Mouse (Mus musculus): ENCODE measurements around the gene Ndufb10. TPM values are rescaled to one million over a fixed set of nuclear protein-coding genes. Genes with fewer than 3 reads are reported as not detected.

The Ndufb10 gene
- polyA plus RNA-seq, 2 experiments = 162 to 207 TPM

GRCm38 (mm10) chr17:24697985-24698384 is 26.3 kb downstream of the Ndufb10 start:
- H3K9ac ChIP-seq (replicated peaks) = no peak overlapping the region
- H3K4me1 ChIP-seq (replicated peaks; ENCODE audit: control insufficient read depth in 2 of 2, insufficient read depth in 2 of 2, low read length in 1 of 2) = peaks cover 6 to 8% of the 10 kb centered on the region in 2 experiments
- no peak overlapping the region for H3K4me2 ChIP-seq (ENCODE audit: low read depth)
- no peak overlapping the region for H3K4me3 ChIP-seq (ENCODE audit: insufficient read depth in 1 of 2, low read depth in 2 of 2, low read length in 2 of 2)
- 24% methylated on average over 5 of the region's 5 CpGs for WGBS (ENCODE audit: insufficient replicate concordance)
- no peak for TF ChIP-seq CTCF (IDR thresholded peaks at IDR 0.05; ENCODE audit: low read depth)
- TF ChIP-seq EP300 (IDR thresholded peaks at IDR 0.05; ENCODE audit: low read depth) = no peak
- no peak overlapping the region for H3K27ac ChIP-seq
- H3K27me3 ChIP-seq (ENCODE audit: control insufficient read depth, insufficient read depth, low read length) = no peaks in the 10 kb centered on the region
- H3K36me3 ChIP-seq (replicated peaks; ENCODE audit: control insufficient read depth, insufficient read depth, low read depth) = peaks cover 13% of the 10 kb centered on the region
- no peak for DNase-seq (ENCODE audit: low read depth in 3 of 3, low spot score in 3 of 3)
- ATAC-seq (ENCODE audit: insufficient read depth) = no peak
- H3K9me3 ChIP-seq (ENCODE audit: control insufficient read depth, low read length) = no peaks in the 10 kb centered on the region

GRCm38 (mm10) chr17:24696011-24696697 is 28.1 kb downstream of the Ndufb10 start, which contains the start of the genes Gfer and Noxo1:
Gene Gfer, minus strand, starts transcription at chr17:24696156.
Gene Noxo1, plus strand, starts transcription at chr17:24696234.
- Histone ChIP-seq H3K27me3 (ENCODE audit: control insufficient read depth, insufficient read depth, low read length) (peaks cover under 1% of the 10 kb centered on the region), H3K9me3 (ENCODE audit: control insufficient read depth, low read length) (no peaks in the 10 kb centered on the region), H3K9ac (replicated peaks) (peak within 1 kb of the TSS; percentile 80), H3K36me3 (replicated peaks; ENCODE audit: control insufficient read depth, insufficient read depth, low read depth) (peaks cover 3% of the 10 kb centered on the region), H3K4me2 (ENCODE audit: low read depth) (peak within 1 kb of the TSS; percentile 80), H3K4me1 (replicated peaks; ENCODE audit: control insufficient read depth in 2 of 2, insufficient read depth in 2 of 2, low read length in 1 of 2) (peaks cover 6 to 8% of the 10 kb centered on the region in 2 experiments), H3K27ac (peak within 1 kb of the TSS; percentile 67), H3K4me3 (ENCODE audit: insufficient read depth in 1 of 2, low read depth in 2 of 2, low read length in 2 of 2) (peak within 1 kb of the TSS; percentile 83 to 96)
- WGBS (ENCODE audit: insufficient replicate concordance) = under 1% methylated on average over 76 of the region's 76 CpGs
- peak; percentile 94 for ATAC-seq (ENCODE audit: insufficient read depth)
- DNase-seq (ENCODE audit: low read depth in 3 of 3, low spot score in 3 of 3) = peak; percentile 71 to 76 (median 75)
- TF ChIP-seq CTCF (IDR thresholded peaks at IDR 0.05; ENCODE audit: low read depth) = peak; percentile 14; the same call in 1 of the 2 replicates
- no peak for TF ChIP-seq EP300 (IDR thresholded peaks at IDR 0.05; ENCODE audit: low read depth)

DNA sequence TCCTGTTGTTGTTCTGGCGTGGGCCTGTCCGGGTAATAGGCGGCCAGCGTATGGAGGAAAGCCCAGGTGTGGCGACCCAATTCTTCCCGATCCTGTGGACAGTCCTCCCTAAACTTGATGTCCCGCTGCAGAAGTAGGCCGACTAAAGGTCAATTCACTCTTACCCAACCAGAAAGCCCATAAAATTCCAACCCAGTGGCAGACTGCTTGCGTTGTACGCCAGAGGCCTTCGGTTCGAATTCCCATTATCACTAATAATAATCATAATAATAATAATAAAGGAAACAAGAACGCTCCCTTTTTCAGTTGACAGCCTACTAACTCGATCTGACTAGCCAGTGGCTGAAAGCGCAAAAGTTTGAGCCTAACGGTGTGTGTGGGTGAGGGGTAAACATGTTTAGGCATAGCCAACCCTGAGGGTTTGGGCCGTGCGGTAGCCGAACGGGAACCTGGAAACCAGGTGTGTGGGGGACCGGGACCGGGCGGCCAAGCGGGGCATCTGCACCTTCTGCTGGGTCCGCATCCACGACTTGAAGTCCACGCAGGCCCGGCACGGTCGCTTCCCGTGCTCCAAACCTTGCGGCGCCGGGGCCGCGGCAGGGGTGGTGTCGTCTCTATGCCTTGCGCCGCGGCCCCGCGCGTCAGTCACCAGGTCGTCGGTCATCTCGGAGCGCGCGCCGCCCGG is 28.8 kb downstream of the Ndufb10 start:
- Histone ChIP-seq H3K9ac (replicated peaks) (peak overlapping the region; percentile 80), H3K27ac (peak overlapping the region; percentile 67), H3K36me3 (replicated peaks; ENCODE audit: control insufficient read depth, insufficient read depth, low read depth) (peaks cover 3% of the 10 kb centered on the region), H3K4me1 (replicated peaks; ENCODE audit: control insufficient read depth in 2 of 2, insufficient read depth in 2 of 2, low read length in 1 of 2) (peaks cover 6 to 8% of the 10 kb centered on the region in 2 experiments), H3K4me3 (ENCODE audit: insufficient read depth in 1 of 2, low read depth in 2 of 2, low read length in 2 of 2) (peak overlapping the region; percentile 83 to 96), H3K27me3 (ENCODE audit: control insufficient read depth, insufficient read depth, low read length) (peaks cover 8% of the 10 kb centered on the region), H3K9me3 (ENCODE audit: control insufficient read depth, low read length) (no peaks in the 10 kb centered on the region), H3K4me2 (ENCODE audit: low read depth) (peak overlapping the region; percentile 80)
- TF ChIP-seq EP300 (IDR thresholded peaks at IDR 0.05; ENCODE audit: low read depth) (no peak), CTCF (IDR thresholded peaks at IDR 0.05; ENCODE audit: low read depth) (no peak)
- DNase-seq (ENCODE audit: low read depth in 3 of 3, low spot score in 3 of 3) (no peak), ATAC-seq (ENCODE audit: insufficient read depth) (peak; percentile 19)
- WGBS (ENCODE audit: insufficient replicate concordance) = 6% methylated on average over 51 of the region's 51 CpGs

GRCm38 (mm10) chr17:24692385-24692784 is 31.9 kb downstream of the Ndufb10 start:
- TF ChIP-seq CTCF (IDR thresholded peaks at IDR 0.05; ENCODE audit: low read depth) (no peak), EP300 (IDR thresholded peaks at IDR 0.05; ENCODE audit: low read depth) (no peak)
- DNase-seq (ENCODE audit: low read depth in 3 of 3, low spot score in 3 of 3) (no peak), ATAC-seq (ENCODE audit: insufficient read depth) (no peak)
- whole genome bisulfite sequencing (ENCODE audit: insufficient replicate concordance) = 50% methylated on average over 5 of the region's 5 CpGs
- H3K9me3 ChIP-seq (ENCODE audit: control insufficient read depth, low read length) = no peaks in the 10 kb centered on the region
- H3K36me3 ChIP-seq (replicated peaks; ENCODE audit: control insufficient read depth, insufficient read depth, low read depth) = peaks cover 3% of the 10 kb centered on the region
- no peak overlapping the region for H3K4me3 ChIP-seq (ENCODE audit: insufficient read depth in 1 of 2, low read depth in 2 of 2, low read length in 2 of 2)
- H3K4me2 ChIP-seq (ENCODE audit: low read depth) = no peak overlapping the region
- H3K9ac ChIP-seq (replicated peaks) = no peak overlapping the region
- H3K27ac ChIP-seq = no peak overlapping the region
- H3K27me3 ChIP-seq (ENCODE audit: control insufficient read depth, insufficient read depth, low read length) = peaks cover 39% of the 10 kb centered on the region
- H3K4me1 ChIP-seq (replicated peaks; ENCODE audit: control insufficient read depth in 2 of 2, insufficient read depth in 2 of 2, low read length in 1 of 2) = peaks cover 6 to 14% of the 10 kb centered on the region in 2 experiments
